Mouse (Mus musculus) adrenal gland (tissue): ENCODE results near the gene Dnajc7.
"Not testable (repeated sequence)": the region's sequence is repeated elsewhere in the genome, so short reads cannot be mapped to it uniquely, and the experiment has no call there.

Experiments used
- intact Hi-C: fragments of 180-260 bp; cut with DNase I; formaldehyde crosslinking; loops from one replicate; pipeline ENCODE4 v1.15.1; 2025

Gene Dnajc7

GRCm38 (mm10) chr11:100555583-100555982, 64.4 kb downstream of the Dnajc7 start:
- intact Hi-C loops: loop anchor here (5.0 kb wide), 2 partner anchors 43 to 128 kb away; no protein-coding TSS in a partner anchor

GRCm38 (mm10) chr11:100552842-100553241, 67.1 kb downstream of the Dnajc7 start:
- intact Hi-C loops: no loop called here

GRCm38 (mm10) chr11:100550101-100550500, 69.9 kb downstream of the Dnajc7 start:
- intact Hi-C loops: no loop called here

GRCm38 (mm10) chr11:100549466-100549865, 70.5 kb downstream of the Dnajc7 start:
- intact Hi-C loops: no loop called here

- intact Hi-C loops: no loop called here
These were observed 71.8 kb downstream of the Dnajc7 start for GRCm38 (mm10) chr11:100548141-100548540.

GRCm38 (mm10) chr11:100546955-100547354, 73.0 kb downstream of the Dnajc7 start:
- intact Hi-C loops: no loop called here

GRCm38 (mm10) chr11:100545746-100546085, 74.3 kb downstream of the Dnajc7 start:
- intact Hi-C loops: no loop called here

GRCm38 (mm10) chr11:100544832-100545745, 74.9 kb downstream of the Dnajc7 start, which contains the start of gene Ttc25:
Ttc25 (plus strand) TSS chr11:100545607.
- intact Hi-C loops: no loop called here

- intact Hi-C loops: no loop called here
These were observed 78.4 kb downstream of the Dnajc7 start for GRCm38 (mm10) chr11:100541577-100541976.

GRCm38 (mm10) chr11:100540966-100541365, 79.0 kb downstream of the Dnajc7 start:
- intact Hi-C loops: no loop called here

- intact Hi-C loops: no loop called here
These were observed 83.5 kb downstream of the Dnajc7 start for GRCm38 (mm10) chr11:100536466-100536865.

GRCm38 (mm10) chr11:100535996-100536395, 84.0 kb downstream of the Dnajc7 start:
- intact Hi-C loops: no loop called here

- intact Hi-C loops: not testable (repeated sequence)
These were observed 85.1 kb downstream of the Dnajc7 start for GRCm38 (mm10) chr11:100534821-100535220.

GRCm38 (mm10) chr11:100534411-100534810, 85.6 kb downstream of the Dnajc7 start:
- intact Hi-C loops: not testable (repeated sequence)

- intact Hi-C loops: no loop called here
These were observed 86.1 kb downstream of the Dnajc7 start for GRCm38 (mm10) chr11:100533871-100534270.
